Mouse (Mus musculus) cerebellum, postnatal 14 days (tissue): Measurements from ENCODE around the gene Golim4.

ENCODE experiments used
- DNase-seq, 2 experiments: peaks; one replicate each; pipeline ENCODE4 v3.0.0; 2021; ENCODE audit warnings: mixed read lengths in 2 of 2

The Golim4 gene

GRCm38 (mm10) chr3:75925123-75925522, 31.6 kb downstream of the Golim4 start:
- DNase-seq, result no peak

- DNase-seq, result no peak
Measured at GRCm38 (mm10) chr3:75917770-75918503, 38.8 kb downstream of the Golim4 start.

GRCm38 (mm10) chr3:75912786-75913185, 44.0 kb downstream of the Golim4 start:
- peak; percentile 14 to 18 for DNase-seq

- no peak for DNase-seq
Measured at GRCm38 (mm10) chr3:75910768-75911167, 46.0 kb downstream of the Golim4 start.

GRCm38 (mm10) chr3:75910257-75910656, 46.5 kb downstream of the Golim4 start:
- peak; percentile 39 to 62 for DNase-seq

GRCm38 (mm10) chr3:75901903-75902598, 54.7 kb downstream of the Golim4 start:
- DNase-seq, result peak in 1 of 2 experiments; percentile 5

GRCm38 (mm10) chr3:75895075-75895474, 61.7 kb downstream of the Golim4 start:
- DNase-seq, result no peak

GRCm38 (mm10) chr3:75891581-75891980, 65.2 kb downstream of the Golim4 start:
- no peak for DNase-seq

- no peak for DNase-seq
Measured at GRCm38 (mm10) chr3:75889323-75889722, 67.4 kb downstream of the Golim4 start.

GRCm38 (mm10) chr3:75881582-75881981, 75.2 kb downstream of the Golim4 start:
- no peak for DNase-seq

- DNase-seq, result no peak
Measured at GRCm38 (mm10) chr3:75879269-75879668, 77.5 kb downstream of the Golim4 start.

- no peak for DNase-seq
Measured at GRCm38 (mm10) chr3:75868886-75869285, 87.9 kb downstream of the Golim4 start.

GRCm38 (mm10) chr3:75864203-75864602, 92.5 kb downstream of the Golim4 start:
- DNase-seq, result peak in 1 of 2 experiments; percentile 11

- peak; percentile 44 to 65 for DNase-seq
Measured at GRCm38 (mm10) chr3:75861677-75862076, 95.1 kb downstream of the Golim4 start.

- DNase-seq, result no peak
Measured at GRCm38 (mm10) chr3:75860760-75861159, 96.0 kb downstream of the Golim4 start.

- DNase-seq, result no peak
Measured at GRCm38 (mm10) chr3:75835286-75835967, 121.3 kb downstream of the Golim4 start.

GRCm38 (mm10) chr3:75834827-75835226, 121.9 kb downstream of the Golim4 start:
- DNase-seq, result no peak
